Mouse (Mus musculus) testis, adult 2 months (tissue): ENCODE data around the gene Gm6217. TPM values are rescaled to one million over a fixed set of nuclear protein-coding genes. Genes with fewer than 3 reads are reported as not detected.
"Not testable (repeated sequence)": the region's sequence is repeated elsewhere in the genome, so short reads cannot be mapped to it uniquely, and the experiment has no call there.

Experiments
- H3K27ac ChIP-seq: fragments of 200-500 bp; 2 replicates; pipeline ENCODE4 v1.5.1; 2012; ENCODE audit warnings: low read depth, low read length; ENCODE audit not compliant: control insufficient read depth, insufficient read depth
- H3K27me3 ChIP-seq: fragments of 200-500 bp; 2 replicates; pipeline ENCODE4 v1.6.1; 2012; ENCODE audit warnings: mild to moderate bottlenecking, low read length, moderate library complexity; ENCODE audit not compliant: control insufficient read depth, insufficient read depth
- H3K36me3 ChIP-seq: fragments of 200-500 bp; 2 replicates; pipeline ENCODE4 v1.6.1; 2012; ENCODE audit warnings: mild to moderate bottlenecking, low read length; ENCODE audit not compliant: control insufficient read depth, insufficient read depth
- H3K4me1 ChIP-seq: fragments of 200-500 bp; 2 replicates; pipeline ENCODE4 v1.6.1; 2012; ENCODE audit warnings: low read length; ENCODE audit not compliant: control insufficient read depth, insufficient read depth
- H3K4me3 ChIP-seq: fragments of 200-500 bp; 2 replicates; pipeline ENCODE4 v1.5.1; 2012; ENCODE audit warnings: low read depth, mild to moderate bottlenecking, low read length, moderate library complexity, mixed read lengths; ENCODE audit not compliant: control insufficient read depth
- CTCF ChIP-seq: fragments of 200-500 bp; IDR thresholded peaks from 2 replicates; pipeline ENCODE4 v1.5.1; 2012; ENCODE audit warnings: low read depth, mild to moderate bottlenecking, inconsistent platforms, low read length, moderate library complexity; ENCODE audit not compliant: control insufficient read depth, insufficient read depth, insufficient replicate concordance
- POLR2A ChIP-seq: fragments of 200-500 bp; IDR thresholded peaks from 2 replicates; pipeline ENCODE4 v1.6.1; 2012; ENCODE audit warnings: low read depth, mild to moderate bottlenecking, inconsistent platforms, low read length, moderate library complexity; ENCODE audit not compliant: control insufficient read depth
- polyA plus RNA-seq: library from polyadenylated mRNA; depleted of rRNA; stranded (reverse); fragments of >200 nt; gene quantifications from 2 replicates; pipeline ENCODE4 v1.2.3, GENCODE M21; 2012

Gm6217 gene
- polyA plus RNA-seq, 1 experiment = not detected

DNA sequence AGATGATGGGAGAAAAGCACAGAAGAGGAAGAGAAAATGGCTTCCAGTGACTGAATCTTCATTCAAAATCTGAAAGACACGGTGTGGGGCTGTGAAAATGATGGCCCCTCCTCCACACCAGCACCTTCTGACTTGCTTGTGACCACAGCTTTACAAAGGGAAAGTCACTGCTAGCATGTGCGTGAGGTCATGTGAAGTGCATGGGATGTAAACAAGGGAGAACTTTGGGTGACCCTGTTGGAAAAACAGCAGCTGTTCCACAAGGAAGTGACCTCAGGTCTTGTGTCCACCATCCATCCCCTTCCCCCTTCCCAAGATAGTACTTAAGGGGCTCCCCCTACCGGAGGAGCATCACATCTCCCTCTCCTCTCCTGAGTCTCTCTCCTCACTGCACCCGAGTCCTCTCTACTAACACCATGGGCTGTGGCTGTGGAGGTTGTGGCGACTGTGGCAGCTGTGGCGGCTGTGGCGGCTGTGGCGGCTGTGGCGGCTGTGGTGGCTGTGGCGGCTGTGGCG, 28.7 kb upstream of the Gm6217 start, which contains the start of gene Gm47955:
Gene Gm47955, plus strand, starts transcription at position 417 of the 516 bp plus-strand sequence.
- no peaks in the 10 kb centered on the region for H3K4me1 ChIP-seq
- TF ChIP-seq CTCF = no peak
- TF ChIP-seq POLR2A = no peak
- no peaks in the 10 kb centered on the region for H3K27me3 ChIP-seq
- peak within 1 kb of the TSS; percentile 58 for H3K4me3 ChIP-seq
- no peak within 1 kb of the TSS for H3K27ac ChIP-seq
- H3K36me3 ChIP-seq = no peaks in the 10 kb centered on the region

DNA sequence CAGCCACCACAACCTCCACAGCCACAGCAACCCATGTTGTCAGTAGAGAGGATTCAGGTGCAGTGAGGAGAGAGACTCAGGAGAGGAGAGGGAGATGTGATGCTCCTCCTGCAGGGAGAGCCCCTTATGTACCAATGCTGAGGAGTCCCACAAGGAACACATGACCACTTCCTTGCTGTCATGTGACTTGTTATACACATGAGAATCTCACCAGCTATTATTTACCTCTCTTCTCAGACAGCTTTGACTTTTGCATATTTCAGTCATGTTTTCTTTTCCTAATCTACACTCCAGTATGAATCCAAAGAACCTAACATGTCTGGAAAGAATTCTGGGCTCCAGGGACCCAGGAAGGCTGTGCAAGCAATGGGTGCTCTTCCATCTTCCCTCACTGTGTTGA, 24.7 kb upstream of the Gm6217 start, which contains the start of gene Gm7544:
Gene Gm7544, minus strand, starts transcription at position 101 of the 400 bp plus-strand sequence.
- not testable (repeated sequence) for H3K27me3 ChIP-seq, H3K36me3 ChIP-seq, H3K4me3 ChIP-seq, H3K4me1 ChIP-seq, H3K27ac ChIP-seq

DNA sequence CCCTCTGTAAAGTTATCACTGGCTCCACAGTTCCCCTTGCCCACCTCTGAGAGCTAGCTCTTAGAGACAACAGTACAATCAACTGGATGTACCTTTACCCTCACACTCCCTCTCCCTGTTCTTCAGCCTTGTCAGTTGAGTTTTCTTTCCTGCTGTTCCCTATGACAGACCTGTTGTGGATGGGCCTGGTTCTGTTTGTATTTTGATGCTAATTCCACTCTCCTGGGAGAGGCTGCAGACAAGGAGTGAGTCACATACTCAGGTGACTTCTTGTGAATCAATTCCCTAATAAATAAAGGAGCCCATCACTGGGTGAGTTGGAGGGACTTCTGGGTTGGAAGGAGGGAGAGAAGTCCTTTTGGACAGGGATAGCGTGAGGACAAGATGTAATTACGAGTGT, 17.4 kb upstream of the Gm6217 start:
- no peak overlapping the region for H3K27ac ChIP-seq
- H3K4me3 ChIP-seq = no peak overlapping the region
- H3K4me1 ChIP-seq = no peaks in the 10 kb centered on the region
- no peaks in the 10 kb centered on the region for H3K36me3 ChIP-seq
- TF ChIP-seq CTCF (no peak), POLR2A (no peak)
- no peaks in the 10 kb centered on the region for H3K27me3 ChIP-seq

DNA sequence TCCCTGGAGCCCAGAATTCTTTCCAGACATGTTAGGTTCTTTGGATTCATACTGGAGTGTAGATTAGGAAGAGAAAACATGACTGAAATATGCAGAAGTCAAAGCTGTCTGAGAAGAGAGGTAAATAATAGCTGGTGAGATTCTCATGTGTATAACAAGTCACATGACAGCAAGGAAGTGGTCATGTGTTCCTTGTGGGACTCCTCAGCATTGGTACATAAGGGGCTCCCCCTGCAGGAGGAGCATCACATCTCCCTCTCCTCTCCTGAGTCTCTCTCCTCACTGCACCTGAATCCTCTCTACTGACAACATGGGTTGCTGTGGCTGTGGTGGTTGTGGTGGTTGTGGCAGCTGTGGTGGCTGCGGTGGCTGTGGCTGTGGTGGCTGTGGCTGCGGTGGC, 14.8 kb upstream of the Gm6217 start:
- not testable (repeated sequence) for H3K4me3 ChIP-seq, H3K36me3 ChIP-seq, H3K27ac ChIP-seq, H3K27me3 ChIP-seq, H3K4me1 ChIP-seq

DNA sequence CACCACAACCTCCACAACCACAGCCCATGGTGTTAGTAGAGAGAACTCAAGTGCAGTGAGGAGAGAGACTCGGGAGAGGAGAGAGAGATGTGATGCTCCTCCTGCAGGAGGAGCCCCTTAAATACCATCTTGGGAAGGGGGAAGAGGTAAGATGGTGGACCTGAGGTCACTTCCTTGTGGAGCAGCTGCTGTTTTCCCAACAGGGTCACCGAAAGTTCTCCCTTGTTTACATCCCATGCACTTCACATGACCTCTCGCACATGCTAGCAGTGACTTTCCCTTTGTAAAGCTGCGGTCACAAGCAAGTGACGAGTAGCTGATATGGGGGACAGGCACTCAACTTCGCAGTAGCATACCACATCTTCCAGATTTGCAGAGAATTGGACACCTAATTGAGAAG, 12.1 kb upstream of the Gm6217 start, which contains the start of gene A030003K21Rik:
Gene A030003K21Rik, minus strand, starts transcription at position 94 of the 400 bp plus-strand sequence.
- H3K4me3 ChIP-seq, H3K4me1 ChIP-seq, H3K36me3 ChIP-seq, H3K27me3 ChIP-seq, H3K27ac ChIP-seq: not testable (repeated sequence)

DNA sequence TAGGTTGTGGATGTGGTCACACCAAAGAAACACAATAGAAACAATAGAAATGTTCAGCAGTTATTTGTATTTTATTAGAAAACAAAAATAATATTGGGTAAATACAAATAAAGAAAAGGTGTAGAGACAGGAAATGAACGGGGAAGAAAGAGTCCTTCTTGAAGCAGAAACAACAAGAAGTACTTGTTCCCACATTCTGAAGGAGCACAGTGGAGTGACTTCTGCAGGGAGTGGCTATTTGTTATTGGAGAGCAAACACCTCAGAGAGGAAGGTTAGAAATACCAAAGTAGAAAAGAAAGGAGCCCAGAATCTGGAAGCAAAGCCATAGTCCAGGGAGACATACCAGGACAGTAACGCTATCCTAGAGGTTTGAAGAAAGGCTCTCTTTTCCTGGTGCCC, 11.3 kb upstream of the Gm6217 start:
- H3K4me3 ChIP-seq, H3K36me3 ChIP-seq, H3K27ac ChIP-seq, H3K27me3 ChIP-seq, H3K4me1 ChIP-seq: not testable (repeated sequence)

DNA sequence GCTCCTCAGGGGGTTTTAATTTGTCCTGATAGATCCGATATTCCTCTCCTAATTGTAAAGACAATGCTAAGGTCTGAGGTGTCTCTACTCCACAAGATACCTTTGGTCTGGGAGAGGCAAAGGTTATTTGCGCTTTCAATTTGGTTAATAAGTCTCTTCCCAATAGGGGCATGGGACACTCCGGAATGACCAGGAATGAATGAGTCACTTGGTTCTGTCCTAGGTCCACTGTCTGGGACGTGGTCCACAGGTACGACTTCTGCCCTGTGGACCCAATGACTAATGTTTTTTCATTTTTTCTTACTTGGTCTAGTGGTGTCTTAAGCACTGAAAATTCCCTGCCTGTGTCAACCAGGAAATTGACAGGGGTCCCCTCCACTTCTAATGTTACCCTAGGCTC, 7.5 kb upstream of the Gm6217 start:
- no peak overlapping the region for H3K27ac ChIP-seq
- no peaks in the 10 kb centered on the region for H3K4me1 ChIP-seq
- no peak for TF ChIP-seq POLR2A
- no peak for TF ChIP-seq CTCF
- no peaks in the 10 kb centered on the region for H3K27me3 ChIP-seq
- H3K36me3 ChIP-seq = no peaks in the 10 kb centered on the region
- no peak overlapping the region for H3K4me3 ChIP-seq

DNA sequence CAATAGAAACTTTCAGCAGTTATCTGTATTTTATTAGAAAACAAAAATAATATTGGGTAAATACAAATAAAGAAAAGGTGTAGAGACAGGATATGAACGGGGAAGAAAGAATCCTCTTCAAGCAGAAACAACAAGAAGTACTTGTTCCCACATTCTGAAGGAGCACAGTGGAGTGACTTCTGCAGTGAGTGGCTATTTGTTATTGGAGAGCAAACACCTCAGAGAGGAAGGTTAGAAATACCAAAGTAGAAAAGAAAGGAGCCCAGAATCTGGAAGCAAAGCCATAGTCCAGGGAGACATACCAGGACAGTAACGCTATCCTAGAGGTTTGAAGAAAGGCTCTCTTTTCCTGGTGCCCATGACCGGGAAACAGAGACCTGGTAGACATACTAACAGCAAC, 641 bp downstream of the Gm6217 start:
- H3K27ac ChIP-seq, H3K36me3 ChIP-seq, H3K4me3 ChIP-seq, H3K4me1 ChIP-seq, H3K27me3 ChIP-seq: not testable (repeated sequence)
